Mouse (Mus musculus): ENCODE results near the gene Fxyd1. TPM values are rescaled to one million over a fixed set of nuclear protein-coding genes. Genes with fewer than 3 reads are reported as not detected.

Gene Fxyd1
- polyA plus RNA-seq, 1 experiment: 1.7 TPM

GRCm38 (mm10) chr7:31008889-31009288, 48.1 kb downstream of the Fxyd1 start:
- H3K9me3 ChIP-seq (ENCODE audit: control insufficient read depth, low read length): no peaks in the 10 kb centered on the region
- H3K36me3 ChIP-seq (ENCODE audit: control insufficient read depth): no peaks in the 10 kb centered on the region
- no peak for TF ChIP-seq GATA1 (IDR thresholded peaks at IDR 0.05; ENCODE audit: low read length)
- no peak for TF ChIP-seq TAL1 (IDR thresholded peaks at IDR 0.05; ENCODE audit: low read length)
- H3K27me3 ChIP-seq (ENCODE audit: control insufficient read depth): no peaks in the 10 kb centered on the region
- H3K4me1 ChIP-seq (ENCODE audit: control insufficient read depth): no peaks in the 10 kb centered on the region
- H3K4me3 ChIP-seq (replicated peaks): no peak overlapping the region

- Histone ChIP-seq H3K4me3 (replicated peaks) (no peak overlapping the region), H3K4me1 (ENCODE audit: control insufficient read depth) (no peaks in the 10 kb centered on the region)
- TF ChIP-seq TAL1 (IDR thresholded peaks at IDR 0.05; ENCODE audit: low read length) (no peak), GATA1 (IDR thresholded peaks at IDR 0.05; ENCODE audit: low read length) (no peak)
Observed at GRCm38 (mm10) chr7:31008175-31008574, 48.8 kb downstream of the Fxyd1 start.

GRCm38 (mm10) chr7:31007775-31008174, 49.2 kb downstream of the Fxyd1 start:
- no peaks in the 10 kb centered on the region for H3K4me1 ChIP-seq (ENCODE audit: control insufficient read depth)
- no peaks in the 10 kb centered on the region for H3K27me3 ChIP-seq (ENCODE audit: control insufficient read depth)
- no peaks in the 10 kb centered on the region for H3K9me3 ChIP-seq (ENCODE audit: control insufficient read depth, low read length)
- no peaks in the 10 kb centered on the region for H3K36me3 ChIP-seq (ENCODE audit: control insufficient read depth)
- no peak overlapping the region for H3K4me3 ChIP-seq (replicated peaks)
- TF ChIP-seq TAL1 (IDR thresholded peaks at IDR 0.05; ENCODE audit: low read length) (no peak), GATA1 (IDR thresholded peaks at IDR 0.05; ENCODE audit: low read length) (no peak)

More at GRCm38 (mm10) chr7:31008175-31008574, 48.8 kb downstream of the Fxyd1 start:
- Histone ChIP-seq H3K27me3 (ENCODE audit: control insufficient read depth) (no peaks in the 10 kb centered on the region), H3K36me3 (ENCODE audit: control insufficient read depth) (no peaks in the 10 kb centered on the region), H3K9me3 (ENCODE audit: control insufficient read depth, low read length) (no peaks in the 10 kb centered on the region)

GRCm38 (mm10) chr7:31002650-31003049, 54.3 kb downstream of the Fxyd1 start:
- Histone ChIP-seq H3K4me3 (replicated peaks) (no peak overlapping the region), H3K9me3 (ENCODE audit: control insufficient read depth, low read length) (no peaks in the 10 kb centered on the region), H3K4me1 (ENCODE audit: control insufficient read depth) (no peaks in the 10 kb centered on the region), H3K27me3 (ENCODE audit: control insufficient read depth) (no peaks in the 10 kb centered on the region), H3K36me3 (ENCODE audit: control insufficient read depth) (no peaks in the 10 kb centered on the region)
- TF ChIP-seq GATA1 (IDR thresholded peaks at IDR 0.05; ENCODE audit: low read length) (no peak), TAL1 (IDR thresholded peaks at IDR 0.05; ENCODE audit: low read length) (no peak)

Other genes with a start within 250 kb of the Fxyd1 start
- 0.08 TPM in 1 of 2 replicates, not detected in the other for gene Ffar2, start 233.4 kb downstream of the Fxyd1 start, polyA plus RNA-seq (2012)
- 0.02 TPM in 1 of 2 replicates, not detected in the other for gene Ffar3, start 201.0 kb downstream of the Fxyd1 start, polyA plus RNA-seq (2012)
- gene Ffar1, start 195.6 kb downstream of the Fxyd1 start, polyA plus RNA-seq (2012): not detected in 2 replicates
- gene Cd22, start 176.9 kb downstream of the Fxyd1 start, polyA plus RNA-seq (2012): not detected in 2 replicates
- gene Mag, start 142.3 kb downstream of the Fxyd1 start, polyA plus RNA-seq (2012): 0.03 TPM in 1 of 2 replicates, not detected in the other
- not detected in 2 replicates for gene Hamp2, start 132.5 kb downstream of the Fxyd1 start, polyA plus RNA-seq (2012)
- not detected in 2 replicates for gene Hamp, start 113.2 kb downstream of the Fxyd1 start, polyA plus RNA-seq (2012)
- gene Usf2, start 100.4 kb downstream of the Fxyd1 start, polyA plus RNA-seq (2012): 30.7 and 40.4 TPM in 2 replicates
- 0.06 TPM in 1 of 2 replicates, not detected in the other for gene Lsr, start 83.7 kb downstream of the Fxyd1 start, polyA plus RNA-seq (2012)
- gene Fam187b, start 83.4 kb downstream of the Fxyd1 start, polyA plus RNA-seq (2012): not detected in 2 replicates
- gene Fxyd5, start 14.7 kb downstream of the Fxyd1 start, polyA plus RNA-seq (2012): 1.2 and 1.7 TPM in 2 replicates
- not detected in 2 replicates for gene Fxyd7, start 5.7 kb downstream of the Fxyd1 start, polyA plus RNA-seq (2012)
- 0.03 TPM in 1 of 2 replicates, not detected in the other for gene Lgi4, start 2.1 kb upstream of the Fxyd1 start, polyA plus RNA-seq (2012)
- not detected in 2 replicates for gene Fxyd3, start 19.5 kb upstream of the Fxyd1 start, polyA plus RNA-seq (2012)
- gene Hpn, start 58.1 kb upstream of the Fxyd1 start, polyA plus RNA-seq (2012): 0.07 and 0.15 TPM in 2 replicates
- gene Scn1b, start 69.8 kb upstream of the Fxyd1 start, polyA plus RNA-seq (2012): 0.07 and 0.08 TPM in 2 replicates
- 0.46 and 0.52 TPM in 2 replicates for gene Gramd1a, start 98.7 kb upstream of the Fxyd1 start, polyA plus RNA-seq (2012)
- gene Scgb2b2, start 233.3 kb upstream of the Fxyd1 start, polyA plus RNA-seq (2012): not detected in 2 replicates
- not detected in 2 replicates for gene Scgb1b2, start 234.6 kb upstream of the Fxyd1 start, polyA plus RNA-seq (2012)